Mouse (Mus musculus): ENCODE measurements around the gene Ccdc51. TPM values are rescaled to one million over a fixed set of nuclear protein-coding genes. Genes with fewer than 3 reads are reported as not detected.
"Not testable (repeated sequence)": the region's sequence is repeated elsewhere in the genome, so short reads cannot be mapped to it uniquely, and the experiment has no call there.

The Ccdc51 gene
- total RNA-seq, 2 experiments from 2014 or later = 7.2 to 8.1 TPM

DNA sequence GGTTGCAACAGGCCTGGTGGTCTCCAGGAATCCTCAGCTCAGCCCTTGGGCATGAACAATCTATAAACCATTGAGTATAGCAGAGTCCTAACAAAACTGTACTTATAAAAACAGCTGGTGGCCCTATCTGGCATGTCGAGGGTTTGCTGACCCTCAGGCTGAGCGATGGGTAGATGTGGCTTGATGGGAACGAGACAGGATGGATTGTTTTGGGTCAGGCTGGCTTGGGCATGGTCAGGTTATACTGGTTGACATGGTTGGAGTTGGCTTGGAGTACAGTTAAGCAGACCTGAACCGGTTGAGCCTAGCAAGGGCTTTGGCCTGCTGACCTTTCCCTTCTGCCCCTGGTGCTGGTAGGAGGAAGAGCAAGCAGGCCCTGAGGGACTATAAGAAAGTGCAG, 28.8 kb downstream of the Ccdc51 start:
- no peak for DNase-seq (ENCODE audit: low spot score in 2 of 2)
- intact Hi-C loops (cut with DNase I) = no loop called here

DNA sequence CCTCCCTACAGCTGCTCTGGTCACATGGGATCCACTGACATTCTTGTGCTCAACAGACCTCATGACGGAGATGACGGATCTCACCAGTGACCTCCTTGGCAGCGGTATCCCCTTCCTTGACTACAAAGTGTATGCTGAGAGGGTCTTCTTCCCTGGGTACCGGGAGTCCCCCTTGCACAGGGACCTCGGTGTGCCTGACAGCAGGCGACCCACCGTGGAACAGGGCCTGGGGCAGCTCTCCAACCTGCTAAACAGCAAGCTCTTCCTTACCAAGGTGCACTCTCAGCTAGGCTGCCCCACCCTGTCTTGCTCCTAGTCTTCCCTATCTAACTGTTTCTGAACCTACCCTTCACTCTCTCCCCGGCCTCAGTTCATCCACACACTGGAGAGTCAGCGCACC, 29.3 kb downstream of the Ccdc51 start:
- intact Hi-C loops (cut with DNase I) = no loop called here
- DNase-seq (ENCODE audit: low spot score in 2 of 2) = no peak

DNA sequence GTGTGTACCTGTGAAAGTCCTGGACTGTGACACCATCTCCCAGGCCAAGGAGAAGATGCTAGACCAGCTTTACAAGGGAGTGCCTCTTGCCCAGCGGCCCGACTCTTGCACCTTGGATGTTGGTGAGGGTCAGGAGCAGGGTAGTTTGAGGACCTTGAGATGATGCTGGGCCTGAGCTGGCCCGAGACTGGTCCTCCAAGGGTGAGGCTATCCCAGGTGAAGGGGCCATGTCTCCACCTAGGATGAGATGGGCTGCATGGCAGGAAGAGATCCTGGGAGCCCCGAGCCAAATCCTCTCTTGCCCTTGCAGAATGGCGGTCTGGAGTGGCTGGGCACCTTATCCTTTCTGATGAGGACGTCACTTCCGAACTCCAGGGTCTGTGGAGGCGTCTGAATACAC, 31.0 kb downstream of the Ccdc51 start:
- peak in 1 of 2 experiments; percentile 2 for DNase-seq (ENCODE audit: low spot score in 2 of 2)
- intact Hi-C loops (cut with DNase I) = no loop called here

DNA sequence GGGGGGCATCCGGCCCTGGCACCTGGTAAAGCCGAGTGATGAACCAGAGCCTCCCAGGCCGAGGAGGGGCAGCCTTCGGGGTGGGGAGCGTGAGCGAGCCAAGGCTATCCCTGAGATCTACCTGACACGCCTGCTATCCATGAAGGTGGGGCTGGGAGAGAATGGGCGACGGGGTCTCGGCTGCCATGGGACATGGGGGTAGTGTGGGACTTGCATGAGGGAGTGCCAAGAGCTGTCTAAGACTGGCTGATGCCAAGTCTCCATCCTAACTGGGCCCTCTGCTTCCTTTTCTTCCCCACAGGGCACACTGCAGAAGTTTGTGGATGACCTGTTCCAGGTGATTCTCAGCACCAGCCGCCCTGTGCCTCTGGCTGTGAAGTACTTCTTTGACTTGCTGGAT, 32.0 kb downstream of the Ccdc51 start:
- DNase-seq (ENCODE audit: low spot score in 2 of 2) = no peak
- intact Hi-C loops (cut with DNase I) = no loop called here

DNA sequence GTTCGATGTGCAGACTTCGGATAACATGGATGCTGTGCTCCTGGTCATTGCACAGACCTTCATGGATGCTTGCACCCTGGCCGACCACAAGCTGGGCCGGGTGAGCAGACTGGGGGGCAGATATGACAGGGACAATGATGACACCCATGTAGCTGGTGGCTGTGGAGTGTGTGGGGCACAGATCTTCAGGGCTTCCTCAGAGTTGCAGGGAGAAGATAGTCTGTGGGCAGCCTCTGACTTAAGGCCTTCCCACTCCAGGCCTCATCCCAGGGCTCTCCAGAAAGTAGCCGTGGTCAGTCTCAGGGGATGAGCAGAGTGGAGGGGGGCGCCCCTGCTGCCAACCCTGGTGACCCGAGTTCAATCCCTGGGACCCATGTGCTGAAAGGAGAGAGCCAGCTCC, 32.6 kb downstream of the Ccdc51 start:
- DNase-seq (ENCODE audit: low spot score in 2 of 2) = no peak
- intact Hi-C loops (cut with DNase I) = no loop called here

DNA sequence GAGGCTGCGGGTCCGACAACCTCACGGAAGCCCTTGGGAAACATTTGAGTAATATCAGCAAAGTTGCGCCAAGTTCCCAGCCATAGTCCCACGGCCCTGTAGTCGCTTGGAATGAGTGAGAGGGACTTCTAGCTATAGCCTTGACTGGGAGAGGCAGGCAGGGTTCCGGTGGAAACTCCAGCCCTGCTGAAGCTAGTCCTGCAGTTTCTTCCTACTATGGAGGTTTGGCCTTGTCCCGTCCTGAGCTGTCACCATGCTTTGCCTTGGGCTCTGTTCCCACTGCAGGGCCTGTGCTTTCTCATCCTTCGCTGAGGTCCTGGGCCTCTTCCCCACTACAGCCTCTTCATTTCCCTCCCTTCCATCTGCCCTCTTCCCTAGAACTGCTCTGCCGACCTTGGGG, 33.9 kb downstream of the Ccdc51 start:
- intact Hi-C loops (cut with DNase I) = no loop called here
- no peak for DNase-seq (ENCODE audit: low spot score in 2 of 2)

DNA sequence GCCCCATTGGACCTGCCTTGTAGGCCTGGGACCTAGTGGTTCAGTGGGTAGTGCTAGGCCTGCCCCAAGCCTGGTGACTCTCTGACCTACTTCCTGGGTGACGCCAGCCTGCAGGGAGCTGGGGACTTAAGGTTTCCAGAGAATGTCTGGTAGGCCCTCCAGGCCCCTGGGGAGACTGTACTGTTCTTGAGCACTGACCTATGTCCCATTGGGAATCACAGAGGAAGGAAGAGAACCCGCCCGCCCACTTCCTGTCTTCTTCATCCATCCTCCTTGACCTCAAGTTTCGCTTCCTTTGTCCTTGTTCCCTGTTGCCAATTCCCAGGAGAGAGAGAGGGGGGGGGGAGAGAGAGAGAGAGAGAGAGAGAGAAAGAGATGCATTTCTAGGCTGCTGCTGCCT, 35.8 kb downstream of the Ccdc51 start:
- no peak for DNase-seq (ENCODE audit: low spot score in 2 of 2)
- intact Hi-C loops (cut with DNase I) = no loop called here

DNA sequence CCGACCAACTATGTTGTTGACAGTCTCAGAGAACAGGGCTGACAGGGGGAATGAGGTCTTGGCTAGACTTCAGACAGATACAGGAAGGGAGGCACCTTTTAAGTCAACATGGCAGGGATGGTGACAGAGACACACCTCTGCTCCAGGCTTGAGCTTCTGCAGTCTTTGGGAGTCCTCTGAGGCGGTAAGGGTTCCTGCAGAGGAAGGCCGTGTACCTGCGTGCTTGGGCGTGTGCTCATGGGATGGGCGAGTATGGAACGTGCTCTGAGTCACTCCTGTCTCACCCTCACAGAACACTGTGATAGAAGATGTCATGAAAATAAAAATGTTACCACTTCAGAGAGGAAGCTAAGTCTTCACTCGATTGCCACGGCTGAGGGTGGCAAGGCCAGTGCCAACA, 37.3 kb downstream of the Ccdc51 start:
- DNase-seq (ENCODE audit: low spot score in 2 of 2) = no peak
- intact Hi-C loops (cut with DNase I) = no loop called here

DNA sequence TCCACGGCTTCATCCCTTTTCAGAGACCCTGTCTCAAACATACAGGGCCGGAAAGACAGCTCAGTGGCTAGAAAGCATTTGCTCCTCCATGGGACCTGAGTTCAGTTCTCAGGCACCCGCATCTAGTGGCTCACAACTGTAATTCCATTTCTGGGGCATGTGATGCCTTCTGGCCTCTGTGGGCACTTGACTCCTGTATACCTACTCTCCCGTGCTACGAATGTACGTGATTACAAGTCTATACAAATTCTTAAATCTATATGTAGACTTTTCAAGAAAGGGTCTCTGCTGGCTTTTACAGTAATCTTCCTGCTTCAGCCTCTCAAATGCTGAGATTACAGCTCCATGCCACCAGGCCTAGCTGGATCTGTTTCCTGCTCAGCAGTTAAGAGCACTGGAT, 38.7 kb downstream of the Ccdc51 start:
- intact Hi-C loops (cut with DNase I) = loop anchor here (10.0 kb wide), 1 partner anchor 744 kb away; no protein-coding TSS in a partner anchor
- no peak for DNase-seq (ENCODE audit: low spot score in 2 of 2)

DNA sequence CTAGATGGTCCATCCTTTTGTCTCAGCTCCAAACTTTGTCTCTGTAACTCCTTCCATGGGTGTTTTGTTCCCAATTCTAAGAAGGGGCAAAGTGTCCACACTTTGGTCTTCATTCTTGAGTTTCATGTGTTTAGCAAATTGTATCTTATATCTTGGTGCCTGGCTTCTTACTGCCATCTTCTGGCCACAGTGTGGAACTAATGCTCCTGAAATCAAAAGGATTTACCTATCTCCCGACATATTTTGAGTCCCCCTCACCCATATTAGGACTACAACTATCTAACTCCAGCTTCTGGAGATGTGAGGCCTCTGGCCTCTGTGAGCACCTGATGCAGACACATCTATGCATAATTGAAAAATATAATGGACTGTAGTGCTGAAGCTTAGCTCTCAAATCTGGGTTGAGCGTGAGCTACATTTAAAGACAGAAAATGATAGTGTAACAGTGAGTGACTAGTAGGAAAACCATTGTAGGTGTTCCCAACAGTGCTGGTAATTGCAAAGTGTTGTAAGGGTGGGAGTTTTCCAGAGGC, 40.3 kb downstream of the Ccdc51 start:
- no peak for DNase-seq (ENCODE audit: low spot score in 2 of 2)

DNA sequence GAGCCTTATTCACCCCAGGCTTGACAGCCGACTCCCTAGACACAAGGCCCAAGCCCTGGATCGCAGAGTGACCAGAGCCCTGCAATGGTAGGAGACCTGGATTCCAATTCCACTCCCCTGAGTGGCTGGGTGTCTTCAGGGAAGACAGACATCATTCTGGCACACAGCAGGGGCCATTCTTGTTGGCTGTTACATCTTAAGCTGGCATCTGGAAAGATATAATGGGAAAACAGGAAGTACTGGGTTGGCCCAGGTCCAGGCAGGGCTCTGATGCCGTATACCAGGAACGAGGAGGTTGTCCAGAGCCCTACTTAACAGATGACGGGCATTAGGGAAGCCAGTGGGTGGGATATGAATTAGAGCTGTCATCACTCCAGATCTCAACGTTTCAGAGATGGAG, 41.0 kb downstream of the Ccdc51 start:
- no peak for DNase-seq (ENCODE audit: low spot score in 2 of 2)
- intact Hi-C loops (cut with DNase I) = loop anchor here (2.0 to 10.0 kb wide), 3 partner anchors 34 to 742 kb away; no protein-coding TSS in a partner anchor

More for the DNA sequence above, 40.3 kb downstream of the Ccdc51 start:
- intact Hi-C loops (cut with DNase I) = loop anchor here (2.0 to 10.0 kb wide), 3 partner anchors 34 to 742 kb away; no protein-coding TSS in a partner anchor

DNA sequence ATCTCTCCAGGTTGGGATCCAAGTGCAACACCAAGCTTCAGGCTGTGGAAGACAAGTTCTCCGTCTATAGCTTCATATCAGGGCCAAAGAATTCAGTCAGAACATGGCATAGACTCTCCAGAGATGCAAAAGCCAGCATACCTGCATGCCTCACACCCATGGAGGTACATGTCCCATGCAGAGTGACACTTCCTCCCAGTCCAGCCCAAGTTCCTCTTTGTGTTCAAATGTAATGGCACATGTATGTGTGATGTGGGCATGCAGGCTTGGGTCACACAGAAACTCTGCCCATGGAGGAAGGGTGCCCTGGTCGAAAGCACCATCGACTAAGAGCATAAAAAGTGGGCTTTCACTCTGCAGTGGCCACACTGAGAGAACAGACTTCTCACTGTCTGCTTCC, 41.9 kb downstream of the Ccdc51 start:
- intact Hi-C loops (cut with DNase I) = loop anchor here (10.0 kb wide), 1 partner anchor 741 kb away; no protein-coding TSS in a partner anchor
- DNase-seq (ENCODE audit: low spot score in 2 of 2) = no peak

DNA sequence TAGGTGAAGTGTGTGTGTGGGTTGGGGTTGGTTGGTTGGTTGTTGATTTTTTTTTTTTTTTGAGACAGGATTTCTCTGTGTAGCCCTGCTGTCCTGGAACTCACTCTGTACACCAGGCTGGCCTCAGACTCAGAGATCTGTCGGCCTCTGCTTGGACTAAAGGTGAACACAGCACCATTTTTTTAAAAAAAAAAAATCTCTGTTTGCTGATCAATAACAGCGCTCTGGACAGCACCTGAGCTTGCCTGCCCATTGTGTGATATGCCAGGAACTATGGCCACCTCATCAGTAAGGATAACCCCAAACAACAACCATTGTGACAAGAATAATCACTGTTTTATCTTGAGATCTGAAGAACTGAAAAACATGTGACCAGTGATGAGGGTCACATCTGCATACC, 42.8 kb downstream of the Ccdc51 start:
- intact Hi-C loops (cut with DNase I) = loop anchor here (10.0 kb wide), 1 partner anchor 740 kb away; no protein-coding TSS in a partner anchor
- DNase-seq (ENCODE audit: low spot score in 2 of 2) = no peak

DNA sequence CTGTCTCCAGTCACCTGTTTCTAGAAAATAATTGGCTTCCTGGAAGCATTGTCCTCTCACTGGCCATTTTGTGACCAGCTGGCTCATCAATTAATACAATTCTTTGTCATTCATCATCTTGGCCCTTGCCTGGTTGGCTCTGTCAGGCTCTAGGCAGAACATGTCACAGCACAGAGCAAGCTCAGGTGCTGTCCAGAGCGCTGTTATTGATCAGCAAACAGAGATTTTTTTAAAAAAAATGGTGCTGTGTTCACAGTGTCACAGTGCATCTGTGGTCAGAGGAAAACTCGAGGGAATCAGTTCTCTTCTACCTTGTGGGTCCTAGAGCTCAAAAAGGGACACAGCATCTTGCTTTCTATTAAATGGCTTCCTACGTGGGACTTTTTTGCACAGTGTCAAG, 43.2 kb downstream of the Ccdc51 start:
- DNase-seq (ENCODE audit: low spot score in 2 of 2) = no peak
- intact Hi-C loops (cut with DNase I) = loop anchor here (10.0 kb wide), 1 partner anchor 739 kb away; no protein-coding TSS in a partner anchor

DNA sequence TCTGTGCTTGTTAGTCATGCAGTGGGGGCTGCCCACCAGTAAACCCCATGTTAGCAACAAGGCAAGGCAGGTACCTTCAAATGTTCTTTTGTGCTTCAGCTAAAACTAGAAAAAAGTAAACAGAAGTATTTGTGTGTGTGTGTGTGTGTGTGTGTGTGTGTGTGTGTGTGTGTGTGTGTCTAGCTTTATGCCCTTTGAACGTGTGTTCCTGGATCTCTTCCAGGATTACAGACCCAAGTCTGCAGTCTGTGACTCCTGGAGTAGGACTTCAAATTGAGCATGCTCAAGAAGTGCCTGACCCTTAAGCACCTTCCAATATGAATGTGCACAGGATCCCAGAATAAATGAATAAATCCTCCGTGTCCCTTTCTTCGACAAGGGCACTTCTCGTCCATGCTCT, 44.8 kb downstream of the Ccdc51 start:
- intact Hi-C loops (cut with DNase I) = loop anchor here (10.0 kb wide), 1 partner anchor 738 kb away; no protein-coding TSS in a partner anchor
- DNase-seq (ENCODE audit: low spot score in 2 of 2) = no peak

DNA sequence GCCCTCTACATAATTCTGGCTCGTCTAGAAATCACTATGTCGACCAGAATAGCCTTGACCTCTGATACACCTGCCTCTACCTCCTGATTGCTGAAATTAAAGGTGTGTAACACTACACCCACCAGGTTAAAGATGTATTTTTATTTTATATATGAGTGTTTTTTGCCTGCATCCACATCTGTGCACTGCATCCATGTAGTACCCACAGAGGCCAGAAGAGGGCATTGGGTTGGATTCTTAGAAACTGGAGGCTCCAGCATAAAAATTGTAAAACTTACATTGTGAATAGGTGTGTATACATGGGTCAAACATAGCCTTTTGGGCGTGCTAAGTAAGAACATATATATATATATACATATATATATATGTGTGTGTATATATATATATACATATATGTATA, 45.9 kb downstream of the Ccdc51 start:
- no peak for DNase-seq (ENCODE audit: low spot score in 2 of 2)
- intact Hi-C loops (cut with DNase I) = loop anchor here (10.0 kb wide), 1 partner anchor 737 kb away; no protein-coding TSS in a partner anchor

DNA sequence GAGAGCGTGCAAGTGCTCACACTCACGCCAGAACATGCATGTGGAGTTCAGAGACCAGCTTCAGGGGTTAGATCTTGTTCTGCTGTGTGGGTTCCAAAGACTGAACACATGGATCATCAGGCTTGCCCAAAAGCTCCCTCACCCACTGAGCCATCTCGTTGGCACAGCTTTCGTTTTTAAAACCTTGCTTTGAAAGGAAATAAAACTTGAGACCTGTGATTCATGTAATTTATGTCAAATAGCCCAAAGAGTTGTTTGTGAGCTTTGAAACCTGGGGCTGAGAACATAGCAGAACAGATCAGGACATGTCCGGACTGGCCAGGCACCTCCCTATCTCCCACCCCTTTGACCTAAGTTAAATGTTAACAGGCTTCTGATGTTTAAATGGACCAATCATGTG, 47.8 kb downstream of the Ccdc51 start:
- DNase-seq (ENCODE audit: low spot score in 2 of 2) = no peak
- intact Hi-C loops (cut with DNase I) = no loop called here

DNA sequence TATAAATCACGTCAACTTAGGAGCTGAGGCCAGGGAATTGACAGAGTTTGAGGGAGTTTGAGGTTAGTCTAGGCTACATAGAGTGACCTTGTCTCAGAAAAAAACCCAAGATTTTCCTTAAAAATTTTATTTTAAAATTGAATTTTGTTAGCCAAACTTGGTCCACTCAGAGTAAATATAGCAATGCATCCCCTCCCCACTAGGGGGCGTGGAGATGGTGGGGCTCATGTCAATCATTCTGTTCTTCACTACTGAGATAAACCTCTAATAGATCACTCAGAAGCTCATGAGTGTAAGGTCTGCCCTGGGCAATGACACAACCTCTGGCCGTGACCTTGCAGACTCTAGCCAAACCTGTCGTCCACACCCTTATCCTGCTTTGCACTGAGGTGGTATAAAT, 58.1 kb downstream of the Ccdc51 start:
- intact Hi-C loops (cut with DNase I); DNase-seq (ENCODE audit: low spot score in 2 of 2): not testable (repeated sequence)
